Comparison of ENCODE assay signal across 14 mouse cellular contexts in the genomic region with DNA sequence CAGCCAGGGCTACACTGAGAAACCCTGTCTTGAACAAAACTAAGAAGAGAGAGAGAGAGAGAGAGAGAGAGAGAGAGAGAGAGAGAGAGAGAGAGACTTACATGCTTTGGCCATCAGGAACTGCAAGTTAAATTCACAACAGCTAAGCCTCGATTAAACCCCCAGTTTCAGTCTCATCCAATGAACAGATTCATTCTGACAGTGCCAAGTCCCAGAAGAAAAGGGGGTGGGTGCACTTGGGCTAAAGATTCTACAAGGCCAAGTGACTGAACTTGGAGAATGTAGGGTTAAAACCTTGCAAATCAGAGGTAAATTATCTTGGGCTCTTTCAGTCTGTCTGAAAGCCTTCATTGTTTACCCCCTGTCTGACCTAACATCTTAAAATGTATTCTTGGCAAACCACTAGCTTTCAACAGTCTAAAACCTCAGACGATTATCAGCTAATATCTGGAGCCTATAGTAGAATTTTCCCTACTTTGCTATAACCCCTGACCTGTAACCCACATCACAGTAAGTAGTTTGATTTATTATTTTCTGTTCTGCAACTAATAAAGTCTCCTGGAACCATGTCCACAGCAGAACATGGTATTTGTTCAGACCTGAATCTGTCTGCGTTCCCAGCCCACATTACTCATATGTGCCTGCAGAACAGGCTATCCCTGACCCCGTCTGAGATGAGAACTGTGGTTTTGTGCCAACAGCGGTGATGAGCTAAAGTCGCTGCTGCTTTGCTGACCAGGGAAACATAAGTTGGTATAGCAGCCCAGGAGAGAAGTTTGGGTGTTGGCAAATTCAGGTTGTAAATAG. TPM values are rescaled to one million over a fixed set of nuclear protein-coding genes. Genes with fewer than 3 reads are reported as not detected.
DNase-seq lines count a peak whose midpoint lies in the region; ATAC-seq and TF ChIP-seq lines count a peak whose summit lies in the region.
"Had no signal": no experiment of that assay in that cellular context is flagged by ENCODE, and none has a peak within 500 bp of the region (broad histone marks: within the 10 kb centered on the region; RNA-seq: fewer than 3 reads in every experiment).

No protein-coding gene starts in this region.

- no peak for TF ChIP-seq CTCF in heart, adult 2 months (IDR thresholded peaks at IDR 0.05)

- no peak overlapping the region for H3K9ac ChIP-seq in heart, embryonic 12.5 days
- H3K9ac ChIP-seq in heart, adult 2 months (ENCODE audit: low read depth, low read length): no peak overlapping the region
- H3K9ac ChIP-seq in forebrain, embryonic 16.5 days (replicated peaks; ENCODE audit: low read depth, low read length): no peak overlapping the region
- H3K9ac ChIP-seq in stomach, embryonic 16.5 days (ENCODE audit: low read length): no peak overlapping the region
- H3K9ac ChIP-seq: intestine, embryonic 15.5 days had no signal

- TF ChIP-seq EP300 in heart, adult 2 months (IDR thresholded peaks at IDR 0.05; ENCODE audit: insufficient read depth, low read depth, low read length): no peak

- no peaks in the 10 kb centered on the region for H3K9me3 ChIP-seq in heart, embryonic 12.5 days (replicated peaks)
- H3K9me3 ChIP-seq in forebrain, embryonic 16.5 days (ENCODE audit: control insufficient read depth, low read length): no peaks in the 10 kb centered on the region
- H3K9me3 ChIP-seq in stomach, embryonic 16.5 days (replicated peaks; ENCODE audit: control insufficient read depth, low read length): no peaks in the 10 kb centered on the region
- H3K9me3 ChIP-seq: intestine, embryonic 15.5 days had no signal

- no peak for ATAC-seq in heart, embryonic 12.5 days (ENCODE audit: insufficient number of reproducible peaks, low FRiP score)
- ATAC-seq in forebrain, embryonic 16.5 days: no peak
- no peak for ATAC-seq in stomach, embryonic 16.5 days (ENCODE audit: insufficient read depth, low FRiP score)

- TF ChIP-seq POLR2A in heart, adult 2 months (IDR thresholded peaks at IDR 0.05; ENCODE audit: insufficient read depth, low read depth, low read length): no peak

- WGBS in heart, embryonic 12.5 days: 62% methylated on average over 6 of the region's 6 CpGs
- 61% methylated on average over 6 of the region's 6 CpGs for WGBS in heart, adult 2 months
- 28% methylated on average over 6 of the region's 6 CpGs for WGBS in forebrain, embryonic 16.5 days
- WGBS in stomach, embryonic 16.5 days: 39% methylated on average over 6 of the region's 6 CpGs

- intact Hi-C loops in heart, adult 2 months (cut with DNase I): no loop called here

- peak overlapping the region; percentile 46 for H3K27ac ChIP-seq in heart, embryonic 12.5 days (ENCODE audit: poor library complexity, severe bottlenecking)
- H3K27ac ChIP-seq in heart, adult 2 months: no peak overlapping the region
- 0 out of 2 replicates have a peak overlapping the region, but pooled peaks have one; percentile 24 for H3K27ac ChIP-seq in forebrain, embryonic 16.5 days (ENCODE audit: low read length)
- peak overlapping the region; percentile 54 for H3K27ac ChIP-seq in stomach, embryonic 16.5 days (ENCODE audit: low read length)
- H3K27ac ChIP-seq: intestine, embryonic 15.5 days had no signal

- no peaks in the 10 kb centered on the region for H3K79me2 ChIP-seq in heart, adult 2 months (replicated peaks; ENCODE audit: control insufficient read depth, insufficient read depth, low read length)

- H3K4me1 ChIP-seq in heart, embryonic 12.5 days (replicated peaks): no peaks in the 10 kb centered on the region
- H3K4me1 ChIP-seq in heart, adult 2 months (ENCODE audit: control insufficient read depth, insufficient read depth, low read length): no peaks in the 10 kb centered on the region
- H3K4me1 ChIP-seq in forebrain, embryonic 16.5 days (replicated peaks; ENCODE audit: control insufficient read depth, insufficient read depth, low read length): peaks cover 16% of the 10 kb centered on the region
- H3K4me1 ChIP-seq in stomach, embryonic 16.5 days (ENCODE audit: control insufficient read depth, insufficient read depth, low read length): peaks cover 16% of the 10 kb centered on the region

- no peak overlapping the region for H3K4me3 ChIP-seq in heart, embryonic 12.5 days
- no peak overlapping the region for H3K4me3 ChIP-seq in heart, adult 2 months
- no peak overlapping the region for H3K4me3 ChIP-seq in forebrain, embryonic 16.5 days (replicated peaks; ENCODE audit: low read length)
- H3K4me3 ChIP-seq in stomach, embryonic 16.5 days (replicated peaks; ENCODE audit: low read length): no peak overlapping the region
- H3K4me3 ChIP-seq: intestine, embryonic 15.5 days; megakaryocyte, embryonic 14.5 days had no signal

- no peak for DNase-seq in heart, adult 2 months
- peak; percentile 26 for DNase-seq in retina, postnatal 1 day
- no peak for DNase-seq in retina, embryonic 14.5 days (ENCODE audit: low spot score)
- no peak for DNase-seq in gastrocnemius, adult 8-10 months (ENCODE audit: low spot score in 2 of 2)
- DNase-seq in ovary, adult 18-20 months (ENCODE audit: low spot score): no peak
- DNase-seq: cerebellum, postnatal 36 days; gastrocnemius, postnatal 14 days; right cerebral cortex, postnatal 14 days; thymus, postnatal 36 days had no signal

- H3K36me3 ChIP-seq in heart, embryonic 12.5 days: no peaks in the 10 kb centered on the region
- H3K36me3 ChIP-seq in heart, adult 2 months (ENCODE audit: control insufficient read depth, insufficient read depth, low read length): no peaks in the 10 kb centered on the region
- no peaks in the 10 kb centered on the region for H3K36me3 ChIP-seq in forebrain, embryonic 16.5 days (ENCODE audit: control insufficient read depth, insufficient read depth)
- no peaks in the 10 kb centered on the region for H3K36me3 ChIP-seq in stomach, embryonic 16.5 days (ENCODE audit: control insufficient read depth, insufficient read depth, low read length)
- H3K36me3 ChIP-seq: intestine, embryonic 15.5 days had no signal

- no peak overlapping the region for H3K4me2 ChIP-seq in heart, embryonic 12.5 days
- no peak overlapping the region for H3K4me2 ChIP-seq in forebrain, embryonic 16.5 days (ENCODE audit: low read length)
- no peak overlapping the region for H3K4me2 ChIP-seq in stomach, embryonic 16.5 days (ENCODE audit: low read depth, low read length)
- H3K4me2 ChIP-seq: intestine, embryonic 15.5 days had no signal

- H3K27me3 ChIP-seq in heart, embryonic 12.5 days (replicated peaks): no peaks in the 10 kb centered on the region
- H3K27me3 ChIP-seq in heart, adult 2 months (ENCODE audit: control insufficient read depth, insufficient read depth, low read length): no peaks in the 10 kb centered on the region
- no peaks in the 10 kb centered on the region for H3K27me3 ChIP-seq in forebrain, embryonic 16.5 days (replicated peaks; ENCODE audit: control insufficient read depth, insufficient read depth, low read length)
- H3K27me3 ChIP-seq in stomach, embryonic 16.5 days (ENCODE audit: control insufficient read depth, insufficient read depth, low read length): no peaks in the 10 kb centered on the region
- H3K27me3 ChIP-seq: intestine, embryonic 15.5 days had no signal

RNA-seq across cellular contexts. Expression of gene Derl3, which starts 12.2 kb away (rescaled TPM):
- 2.1 and 2.2 TPM in 2 replicates for polyA plus RNA-seq in heart, embryonic 12.5 days (2016; fragmentation: Nextera tagmentation; extraction: Ambion mirVana)
- under 1 TPM; 0.50 to 0.65 TPM for total RNA-seq in heart, adult 2 months (2021)
- polyA plus RNA-seq in heart, adult 2 months (2012; rRNA removed): 1.0 and 1.3 TPM in 2 replicates
- 2.0 and 3.3 TPM in 2 replicates for polyA plus RNA-seq in forebrain, embryonic 16.5 days (2015; fragmentation: Nextera tagmentation; extraction: Ambion mirVana)
- polyA plus RNA-seq in stomach, embryonic 16.5 days (2015; fragmentation: Nextera tagmentation; extraction: Ambion mirVana): 9.6 and 11.9 TPM in 2 replicates
- 1 to 10 TPM in 1 of 4 experiments, not detected in 3; 1.1 TPM for total RNA-seq in gastrocnemius, adult 8-10 months (2022)
- total RNA-seq: gastrocnemius, postnatal 14 days had no signal

RNA-seq across cellular contexts. Expression of gene Mif, which starts 20.9 kb away (rescaled TPM):
- polyA plus RNA-seq in heart, embryonic 12.5 days (2016; fragmentation: Nextera tagmentation; extraction: Ambion mirVana): 2,266 and 2,393 TPM in 2 replicates
- total RNA-seq in heart, adult 2 months (2021): 100 to 1,000 TPM; 200 to 220 TPM
- 375 and 556 TPM in 2 replicates for polyA plus RNA-seq in heart, adult 2 months (2012; rRNA removed)
- polyA plus RNA-seq in forebrain, embryonic 16.5 days (2015; fragmentation: Nextera tagmentation; extraction: Ambion mirVana): 1,679 and 1,753 TPM in 2 replicates
- polyA plus RNA-seq in stomach, embryonic 16.5 days (2015; fragmentation: Nextera tagmentation; extraction: Ambion mirVana): 1,459 and 1,538 TPM in 2 replicates
- 100 to 1,000 TPM; 144 to 161 (median 157) TPM for total RNA-seq in gastrocnemius, adult 8-10 months (2022)

RNA-seq across cellular contexts. Expression of gene Smarcb1, which starts 40.4 kb away (rescaled TPM):
- 125 and 126 TPM in 2 replicates for polyA plus RNA-seq in heart, embryonic 12.5 days (2016; fragmentation: Nextera tagmentation; extraction: Ambion mirVana)
- 10 to 100 TPM; 21.1 to 23.3 TPM for total RNA-seq in heart, adult 2 months (2021)
- 19.6 and 20.0 TPM in 2 replicates for polyA plus RNA-seq in heart, adult 2 months (2012; rRNA removed)
- 325 and 342 TPM in 2 replicates for polyA plus RNA-seq in forebrain, embryonic 16.5 days (2015; fragmentation: Nextera tagmentation; extraction: Ambion mirVana)
- 159 and 162 TPM in 2 replicates for polyA plus RNA-seq in stomach, embryonic 16.5 days (2015; fragmentation: Nextera tagmentation; extraction: Ambion mirVana)
- total RNA-seq in gastrocnemius, adult 8-10 months (2022): 10 to 100 TPM; 11.0 to 16.7 (median 11.5) TPM

RNA-seq across cellular contexts. Expression of gene Gstt2, which starts 43.8 kb away (rescaled TPM):
- 7.2 and 8.1 TPM in 2 replicates for polyA plus RNA-seq in heart, embryonic 12.5 days (2016; fragmentation: Nextera tagmentation; extraction: Ambion mirVana)
- total RNA-seq in heart, adult 2 months (2021): 10 to 100 TPM in 1 of 2 experiments, 1 to 10 TPM in 1; 8.0 to 12.8 TPM
- polyA plus RNA-seq in heart, adult 2 months (2012; rRNA removed): 53.4 and 69.1 TPM in 2 replicates
- 4.0 and 4.2 TPM in 2 replicates for polyA plus RNA-seq in forebrain, embryonic 16.5 days (2015; fragmentation: Nextera tagmentation; extraction: Ambion mirVana)
- polyA plus RNA-seq in stomach, embryonic 16.5 days (2015; fragmentation: Nextera tagmentation; extraction: Ambion mirVana): 64.8 and 76.9 TPM in 2 replicates
- total RNA-seq in gastrocnemius, adult 8-10 months (2022): 1 to 10 TPM; 2.7 to 6.5 (median 3.8) TPM

RNA-seq across cellular contexts. Expression of gene Chchd10, which starts 52.0 kb away (rescaled TPM):
- 408 and 409 TPM in 2 replicates for polyA plus RNA-seq in heart, embryonic 12.5 days (2016; fragmentation: Nextera tagmentation; extraction: Ambion mirVana)
- total RNA-seq in heart, adult 2 months (2021): 1,000 to 10,000 TPM; 1,811 to 2,042 TPM
- polyA plus RNA-seq in heart, adult 2 months (2012; rRNA removed): 1,155 and 2,061 TPM in 2 replicates
- 21.8 and 30.7 TPM in 2 replicates for polyA plus RNA-seq in forebrain, embryonic 16.5 days (2015; fragmentation: Nextera tagmentation; extraction: Ambion mirVana)
- polyA plus RNA-seq in stomach, embryonic 16.5 days (2015; fragmentation: Nextera tagmentation; extraction: Ambion mirVana): 83.6 and 97.1 TPM in 2 replicates
- total RNA-seq in gastrocnemius, adult 8-10 months (2022): 1,000 to 10,000 TPM; 1,130 to 1,571 (median 1,273) TPM
